Mouse (Mus musculus) liver, adult 2 months (tissue): ENCODE data around the gene Fam160a1. TPM values are rescaled to one million over a fixed set of nuclear protein-coding genes. Genes with fewer than 3 reads are reported as not detected.

Source experiments
- DNase-seq: peaks from one replicate; pipeline ENCODE4 v3.0.0-alpha.2; 2011; ENCODE audit warnings: low read depth, low spot score; ENCODE audit errors: extremely low read depth
- H3K27ac ChIP-seq: fragments of 200-500 bp; replicated peaks from 2 replicates; pipeline ENCODE4 v1.5.1; 2012; ENCODE audit warnings: low read depth, mild to moderate bottlenecking, control low read depth, inconsistent platforms, low read length; ENCODE audit not compliant: insufficient read depth
- H3K27me3 ChIP-seq: fragments of 200-500 bp; 2 replicates; pipeline ENCODE4 v1.6.1; 2012; ENCODE audit warnings: mild to moderate bottlenecking, moderate library complexity, low read length, inconsistent platforms; ENCODE audit not compliant: control insufficient read depth, insufficient read depth
- H3K36me3 ChIP-seq: fragments of 200-500 bp; 2 replicates; pipeline ENCODE4 v1.6.1; 2012; ENCODE audit warnings: low read length, inconsistent platforms; ENCODE audit not compliant: control insufficient read depth, insufficient read depth
- H3K4me1 ChIP-seq: fragments of 200-500 bp; 2 replicates; pipeline ENCODE4 v1.6.1; 2011; ENCODE audit warnings: low read length; ENCODE audit not compliant: control insufficient read depth, insufficient read depth
- H3K4me3 ChIP-seq: fragments of 200-500 bp; 2 replicates; pipeline ENCODE4 v1.5.1; 2011; ENCODE audit warnings: low read depth, mild to moderate bottlenecking, control low read depth, low read length, moderate library complexity; ENCODE audit not compliant: insufficient read depth
- H3K79me2 ChIP-seq: fragments of 200-500 bp; 2 replicates; pipeline ENCODE4 v1.6.1; 2012; ENCODE audit warnings: inconsistent platforms, mild to moderate bottlenecking, low read length, moderate library complexity; ENCODE audit not compliant: control insufficient read depth, insufficient read depth
- H3K9ac ChIP-seq: fragments of 200-500 bp; 2 replicates; pipeline ENCODE4 v1.6.1; 2012; ENCODE audit warnings: low read depth, mild to moderate bottlenecking, control low read depth, inconsistent platforms, low read length
- CTCF ChIP-seq: fragments of 200-500 bp; IDR thresholded peaks from 2 replicates; pipeline ENCODE4 v1.5.1; 2011; ENCODE audit warnings: low read depth, low read length, control low read depth
- POLR2A ChIP-seq: fragments of 200-500 bp; IDR thresholded peaks from 2 replicates; pipeline ENCODE4 v1.6.1; 2011; ENCODE audit warnings: low read length, control low read depth; ENCODE audit not compliant: insufficient read depth; ENCODE audit errors: extremely low read depth
- WGBS: fragments of 180-500 bp; shearing (Covaris S2); methylation state at CpG from one replicate; pipeline ENCODE4 v1.1.7; 2018; 5-methylcytosine and 5-hydroxymethylcytosine counted together
- polyA plus RNA-seq: library from polyadenylated mRNA; depleted of rRNA; stranded (reverse); fragments of >200 nt; gene quantifications from 2 replicates; pipeline ENCODE4 v1.2.3, GENCODE M21; 2012
- total RNA-seq: library from RNA; depleted of rRNA; stranded (reverse); fragments of >200 nt; gene quantifications from 2 replicates; pipeline ENCODE4 v1.2.3, GENCODE M21; 2014

The Fam160a1 gene
- total and polyA plus RNA-seq, 2 experiments, result 1.8 to 4.7 TPM

DNA sequence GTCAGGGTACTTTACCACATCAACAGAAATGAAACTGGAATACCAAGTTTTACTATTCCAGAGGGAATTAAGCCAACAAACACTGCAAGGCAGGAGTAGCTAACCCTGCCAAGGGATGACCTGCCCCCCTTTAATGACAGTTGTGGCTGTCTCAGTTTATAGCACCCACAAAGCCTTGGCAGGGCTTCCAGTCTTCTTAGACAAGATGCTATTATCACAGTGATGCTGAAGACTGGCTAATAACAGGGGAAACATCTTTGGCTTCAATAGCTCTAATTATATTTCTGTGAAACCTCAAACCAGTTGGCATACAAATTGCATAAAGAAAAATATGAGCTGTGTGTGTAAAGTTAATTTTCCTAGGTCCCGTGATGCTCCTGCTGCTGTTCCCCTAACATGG, 29.2 kb upstream of the Fam160a1 start:
- Histone ChIP-seq H3K9ac (no peak overlapping the region), H3K4me3 (no peak overlapping the region), H3K4me1 (peaks cover 8% of the 10 kb centered on the region), H3K79me2 (peaks cover 11% of the 10 kb centered on the region), H3K27me3 (no peaks in the 10 kb centered on the region), H3K36me3 (no peaks in the 10 kb centered on the region), H3K27ac (no peak overlapping the region)
- no peak for DNase-seq
- WGBS, result 95% methylated on average over 1 of the region's 1 CpGs
- TF ChIP-seq CTCF, result no peak

DNA sequence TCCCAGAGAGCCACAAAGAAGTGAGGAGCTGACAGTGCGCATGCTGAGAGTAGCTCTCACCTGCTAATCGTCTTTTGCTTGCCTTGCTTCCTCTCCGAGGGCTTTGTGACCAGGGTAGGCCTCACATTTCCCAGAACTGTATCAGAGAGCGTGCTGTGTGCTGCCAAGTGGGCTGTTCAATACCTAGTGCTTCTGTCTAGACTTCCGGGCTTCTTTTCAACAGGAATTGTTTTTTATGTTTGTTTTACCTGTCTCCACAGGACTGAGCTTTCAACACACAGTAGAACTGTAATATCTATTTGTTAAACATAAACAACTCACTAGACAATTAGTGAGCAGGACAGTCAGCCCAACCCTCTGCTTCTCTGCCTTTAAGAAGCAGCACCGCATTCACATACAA, 28.2 kb upstream of the Fam160a1 start:
- no peak for TF ChIP-seq CTCF
- TF ChIP-seq POLR2A, result no peak
- H3K27me3 ChIP-seq, result no peaks in the 10 kb centered on the region
- WGBS, result 34% methylated on average over 6 of the region's 6 CpGs
- peaks cover 8% of the 10 kb centered on the region for H3K4me1 ChIP-seq
- H3K79me2 ChIP-seq, result peaks cover 9% of the 10 kb centered on the region
- no peaks in the 10 kb centered on the region for H3K36me3 ChIP-seq
- no peak overlapping the region for H3K4me3 ChIP-seq
- H3K9ac ChIP-seq, result no peak overlapping the region
- H3K27ac ChIP-seq, result peak overlapping the region; percentile 20
- peak; percentile 88 for DNase-seq

DNA sequence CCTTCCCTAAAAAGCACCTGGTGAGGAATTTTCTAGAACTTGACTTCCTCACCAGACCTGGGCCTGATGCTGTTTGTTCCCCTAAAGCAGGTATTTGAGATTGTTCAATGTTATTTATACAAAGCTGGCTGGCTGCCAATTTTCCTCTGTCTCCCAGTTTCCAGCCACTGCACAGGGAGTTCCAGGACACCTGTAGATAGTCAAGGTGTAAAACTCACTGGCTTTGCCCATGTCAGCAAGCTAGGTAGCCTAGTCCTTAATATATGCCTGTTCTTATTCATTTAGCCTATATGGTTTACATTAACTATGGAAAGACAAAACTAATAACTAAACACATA, 25.8 kb upstream of the Fam160a1 start:
- TF ChIP-seq CTCF (no peak), POLR2A (no peak)
- no peak overlapping the region for H3K27ac ChIP-seq
- peak; percentile 50 for DNase-seq
- H3K9ac ChIP-seq, result no peak overlapping the region
- peaks cover 8% of the 10 kb centered on the region for H3K4me1 ChIP-seq
- no peaks in the 10 kb centered on the region for H3K27me3 ChIP-seq
- no peaks in the 10 kb centered on the region for H3K36me3 ChIP-seq
- H3K79me2 ChIP-seq, result peaks cover 9% of the 10 kb centered on the region
- H3K4me3 ChIP-seq, result no peak overlapping the region

DNA sequence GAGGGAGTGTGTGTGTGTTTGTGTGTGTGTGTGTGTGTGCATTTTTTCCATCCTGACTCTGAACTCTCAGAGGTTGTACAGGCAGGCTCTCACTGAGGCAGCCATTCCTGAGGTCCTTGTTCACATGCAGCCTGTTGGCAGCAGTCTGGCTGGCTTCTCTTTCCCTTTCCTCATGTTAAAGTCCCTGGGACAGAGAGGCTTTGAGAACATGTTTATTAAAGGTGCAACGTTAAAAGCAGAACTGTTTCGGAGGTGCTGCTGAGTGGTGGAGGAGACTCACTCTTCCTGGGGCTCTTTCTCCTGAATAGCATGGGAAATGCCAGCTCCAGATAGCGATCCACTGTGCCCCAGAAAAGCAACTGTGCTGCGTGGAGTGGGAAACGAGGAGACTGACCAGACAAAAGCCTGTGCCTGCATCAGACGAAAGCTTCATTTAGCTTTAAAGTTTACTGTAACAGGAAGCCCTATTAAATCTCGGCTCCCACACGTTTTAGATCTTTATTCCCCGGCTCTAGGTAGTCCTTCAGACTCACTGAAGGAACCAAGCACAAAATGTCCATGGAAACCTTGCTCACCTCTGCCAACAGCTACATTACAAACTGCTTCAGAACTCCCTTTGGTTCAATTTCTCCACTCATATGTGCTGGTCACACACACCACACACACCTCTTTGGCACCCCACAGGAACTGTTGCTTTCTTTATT, 25.2 kb upstream of the Fam160a1 start:
- Histone ChIP-seq H3K79me2 (peaks cover 9% of the 10 kb centered on the region), H3K4me3 (no peak overlapping the region), H3K36me3 (no peaks in the 10 kb centered on the region), H3K9ac (no peak overlapping the region), H3K27ac (no peak overlapping the region), H3K27me3 (no peaks in the 10 kb centered on the region), H3K4me1 (peaks cover 8% of the 10 kb centered on the region)
- TF ChIP-seq POLR2A (no peak), CTCF (no peak)
- 63% methylated on average over 9 of the region's 9 CpGs for WGBS
- no peak for DNase-seq

DNA sequence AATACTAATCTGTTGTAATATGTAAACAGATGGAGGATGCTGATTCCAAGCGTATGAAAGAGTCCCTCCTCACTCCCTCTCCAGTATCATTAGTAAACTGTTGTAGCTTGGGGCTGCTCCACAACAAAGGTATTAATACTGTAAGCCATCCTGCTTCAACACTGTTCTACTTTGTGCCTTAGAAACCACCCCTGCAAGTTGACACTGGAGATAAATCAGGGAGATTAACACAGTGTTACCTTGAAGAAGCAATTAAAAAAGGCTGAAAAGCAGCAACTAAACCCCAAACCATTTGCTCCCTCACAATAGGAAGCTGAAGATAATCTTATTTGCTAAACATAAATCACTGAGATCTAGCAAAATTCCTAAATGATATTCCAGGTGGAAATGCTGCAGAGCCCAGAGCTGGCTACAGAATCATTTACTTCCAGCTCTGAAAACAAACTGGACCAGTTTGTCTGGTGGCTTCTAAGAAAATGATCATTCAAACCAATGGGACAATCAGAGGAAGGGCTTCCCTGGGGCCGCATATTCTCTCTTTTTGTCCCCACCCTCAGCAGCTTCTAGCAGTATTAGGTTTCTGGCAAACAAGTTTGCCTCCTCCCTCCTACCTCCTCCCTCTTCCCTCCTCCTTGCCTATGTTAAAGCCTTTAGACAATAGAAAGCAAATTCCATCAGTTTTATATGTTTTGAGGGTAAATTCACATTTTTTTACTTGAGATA, 24.5 kb upstream of the Fam160a1 start:
- WGBS, result 59% methylated on average over 2 of the region's 2 CpGs
- no peak for TF ChIP-seq CTCF
- no peak for TF ChIP-seq POLR2A
- Histone ChIP-seq H3K4me1 (peaks cover 8% of the 10 kb centered on the region), H3K36me3 (no peaks in the 10 kb centered on the region), H3K4me3 (no peak overlapping the region), H3K9ac (no peak overlapping the region), H3K27me3 (no peaks in the 10 kb centered on the region), H3K27ac (no peak overlapping the region), H3K79me2 (peaks cover 14% of the 10 kb centered on the region)
- DNase-seq, result no peak

DNA sequence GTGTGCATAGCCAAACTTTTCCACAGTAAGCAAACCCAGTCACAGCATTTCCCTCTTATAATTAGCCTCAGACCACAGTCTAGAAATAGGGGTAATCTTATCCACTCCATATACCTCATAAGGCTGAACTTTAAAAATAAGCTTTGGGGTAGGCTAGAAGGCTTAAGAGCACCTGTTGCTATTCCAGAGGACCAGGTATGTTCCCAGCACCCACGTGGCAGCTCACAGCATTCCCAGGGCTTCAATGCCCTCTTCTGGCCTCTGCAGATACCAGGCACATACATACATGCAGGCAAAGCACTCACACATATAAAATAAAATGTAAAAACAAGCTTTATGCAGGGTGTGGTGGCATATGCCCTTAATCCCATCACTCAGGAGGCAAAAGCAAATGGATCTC, 16.5 kb upstream of the Fam160a1 start:
- no peak for DNase-seq
- Histone ChIP-seq H3K27me3 (no peaks in the 10 kb centered on the region), H3K9ac (no peak overlapping the region), H3K36me3 (no peaks in the 10 kb centered on the region), H3K4me1 (no peaks in the 10 kb centered on the region), H3K4me3 (no peak overlapping the region), H3K27ac (no peak overlapping the region), H3K79me2 (peaks cover 10% of the 10 kb centered on the region; the same call in 1 of the 2 replicates)
- WGBS, result 74% methylated on average over 1 of the region's 1 CpGs
- no peak for TF ChIP-seq CTCF
- no peak for TF ChIP-seq POLR2A
